Mouse (Mus musculus): Measurements from ENCODE around the gene Dlg2.

Gene Dlg2

DNA sequence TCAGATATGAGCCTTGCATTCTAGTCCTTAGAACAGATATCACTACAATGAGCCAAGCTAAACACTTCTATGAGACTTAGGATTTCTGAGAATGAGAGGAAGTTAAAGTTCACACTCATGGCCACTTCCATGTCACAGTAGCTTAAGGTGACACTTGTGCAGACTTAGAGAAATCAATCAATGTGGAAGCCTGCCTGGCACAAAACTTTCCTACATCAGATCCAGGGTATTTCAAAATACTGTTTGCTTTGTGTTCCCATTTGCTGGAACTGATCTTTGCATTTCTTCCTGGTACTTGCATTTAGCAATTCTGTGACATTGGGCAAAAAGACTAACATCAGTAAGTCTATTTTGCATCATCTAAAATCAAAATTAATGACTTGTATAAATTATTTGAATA, 1091.0 kb downstream of the Dlg2 start:
- in situ Hi-C loops (cut with MboI, MseI), result no loop called here

GRCm38 (mm10) chr7:91570969-91571368, 1094.5 kb downstream of the Dlg2 start:
- in situ Hi-C loops (cut with MboI, MseI), result no loop called here

GRCm38 (mm10) chr7:91572666-91573065, 1096.2 kb downstream of the Dlg2 start:
- in situ Hi-C loops (cut with MboI, MseI), result no loop called here

DNA sequence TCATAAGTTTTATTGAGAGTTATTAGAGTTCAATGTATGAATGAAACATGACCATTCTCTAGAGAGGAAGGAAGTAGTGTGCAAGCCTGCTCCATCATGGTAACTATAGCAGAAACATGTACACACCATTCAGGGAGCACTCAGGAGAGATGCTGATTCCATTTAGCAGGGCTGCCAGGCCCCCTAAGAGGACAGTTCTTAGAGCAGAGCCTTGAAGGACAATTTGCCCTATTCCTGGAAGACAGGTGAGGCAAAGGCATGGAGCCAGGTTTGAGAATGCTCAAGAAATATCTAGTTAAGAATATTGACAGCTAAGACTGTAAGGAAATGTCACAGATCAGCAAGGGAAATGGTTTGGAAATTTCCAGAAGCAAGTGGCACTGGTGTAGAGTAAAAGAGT, 1096.8 kb downstream of the Dlg2 start:
- in situ Hi-C loops (cut with MboI, MseI), result no loop called here

- in situ Hi-C loops (cut with MboI, MseI), result no loop called here
Observed at GRCm38 (mm10) chr7:91576216-91576615, 1099.7 kb downstream of the Dlg2 start.

DNA sequence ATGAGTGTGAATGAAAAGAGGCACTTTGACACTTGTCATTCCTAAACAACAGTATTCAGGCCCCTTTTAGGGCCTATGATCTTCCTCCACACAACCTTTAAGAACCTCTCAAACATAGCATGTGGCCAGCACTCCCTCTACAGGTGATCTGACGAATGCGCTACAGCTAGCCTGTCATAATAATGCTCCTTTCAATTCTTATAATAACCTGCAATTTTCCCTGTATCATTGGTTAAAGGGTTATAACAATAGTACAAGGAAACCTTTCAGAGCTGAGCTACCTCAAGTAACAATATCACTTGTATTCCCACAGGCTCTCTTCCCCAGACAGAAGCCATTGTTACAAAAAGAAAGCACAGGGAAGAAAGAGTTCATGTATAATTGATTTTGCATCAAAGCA, 1105.7 kb downstream of the Dlg2 start:
- in situ Hi-C loops (cut with MboI, MseI), result no loop called here

- in situ Hi-C loops (cut with MboI, MseI), result no loop called here
Observed at GRCm38 (mm10) chr7:91583566-91583965, 1107.1 kb downstream of the Dlg2 start.

GRCm38 (mm10) chr7:91591261-91592170, 1115.0 kb downstream of the Dlg2 start:
- in situ Hi-C loops (cut with MboI, MseI), result no loop called here

DNA sequence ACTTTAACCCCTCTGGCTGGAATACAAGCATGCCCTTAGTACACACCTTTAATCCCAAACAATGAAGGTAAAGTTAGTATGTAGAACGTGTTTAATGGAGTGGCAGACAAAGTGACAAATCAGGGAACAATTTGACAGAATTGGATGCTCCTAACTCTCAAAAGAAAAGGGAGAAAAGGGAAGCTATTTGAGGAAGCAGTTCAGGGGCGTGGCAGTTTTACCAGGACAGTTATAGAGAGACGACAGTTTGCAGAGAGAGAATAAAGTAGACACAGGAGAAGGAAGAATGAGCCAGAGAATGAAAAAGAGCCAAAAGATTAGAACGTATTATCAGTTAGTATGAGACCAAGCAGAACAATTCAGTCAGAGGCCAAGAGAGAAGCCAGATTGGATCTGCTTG, 1122.1 kb downstream of the Dlg2 start:
- in situ Hi-C loops (cut with MboI, MseI), result no loop called here

- in situ Hi-C loops (cut with MboI, MseI), result no loop called here
Observed at GRCm38 (mm10) chr7:91601307-91601706, 1124.8 kb downstream of the Dlg2 start.

DNA sequence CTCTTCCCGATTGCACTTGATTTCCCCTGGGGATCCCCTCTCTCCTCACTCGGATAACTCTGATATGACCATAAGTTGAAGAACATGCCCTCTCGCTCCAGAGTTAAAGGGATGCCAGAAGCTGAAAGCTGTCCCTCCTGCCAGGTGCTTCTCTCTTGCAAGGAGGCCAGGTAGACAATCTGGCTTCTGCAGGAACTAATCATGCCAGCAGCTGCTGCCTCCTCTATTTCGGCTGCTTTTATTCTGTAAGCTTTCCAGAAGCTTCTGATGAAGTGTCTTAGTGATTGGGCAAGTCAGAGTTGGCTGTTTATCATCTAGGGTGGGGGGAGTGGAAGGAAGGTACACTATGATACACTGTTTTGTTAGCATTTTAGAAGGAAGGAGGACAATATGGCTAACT, 1127.1 kb downstream of the Dlg2 start:
- in situ Hi-C loops (cut with MboI, MseI), result no loop called here

GRCm38 (mm10) chr7:91653033-91653432, 1176.6 kb downstream of the Dlg2 start:
- in situ Hi-C loops (cut with MboI, MseI), result loop anchor here (10.0 kb wide), 1 partner anchor 1632 kb away; no protein-coding TSS in a partner anchor

GRCm38 (mm10) chr7:91659498-91659897, 1183.0 kb downstream of the Dlg2 start:
- in situ Hi-C loops (cut with MboI, MseI), result loop anchor here (10.0 kb wide), 1 partner anchor 1625 kb away; no protein-coding TSS in a partner anchor

DNA sequence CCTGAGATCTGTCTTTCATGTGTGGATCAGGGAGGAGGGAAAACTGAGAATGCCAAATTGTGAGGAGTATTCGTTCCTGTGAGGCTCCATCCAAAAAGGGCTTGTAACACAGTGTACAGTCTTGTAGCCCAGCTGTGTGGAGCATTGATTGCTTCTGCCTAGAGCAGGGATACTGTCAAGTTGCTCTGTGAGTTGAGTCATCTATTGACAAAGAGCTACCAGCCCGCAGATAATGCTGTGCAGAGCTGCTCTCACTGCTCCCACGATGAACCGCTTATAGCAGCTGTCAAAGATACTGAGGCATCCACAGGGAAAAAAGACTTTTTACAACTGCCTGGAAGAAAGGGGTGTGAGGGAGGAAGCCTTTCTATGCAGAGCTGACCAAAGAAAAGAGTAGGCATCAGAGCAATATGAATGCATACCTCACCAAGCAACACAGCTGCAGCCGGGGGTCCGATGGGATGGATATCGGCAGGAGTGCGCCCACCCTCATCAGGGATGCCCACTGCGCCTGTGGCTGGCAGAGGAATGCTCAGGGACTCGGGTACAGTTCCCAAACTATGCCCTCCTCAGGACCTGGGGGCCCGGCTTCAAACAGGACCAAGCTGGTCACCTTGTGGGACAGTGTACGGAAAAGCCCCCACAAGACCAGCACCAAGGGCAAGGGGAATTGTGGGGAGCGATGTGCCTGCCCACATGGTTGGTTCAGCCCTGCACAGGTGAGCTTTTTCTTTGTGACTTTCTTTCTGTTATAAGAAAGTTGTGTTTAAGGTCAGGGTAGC, 1196.0 kb downstream of the Dlg2 start:
- in situ Hi-C loops (cut with MboI, MseI), result no loop called here

DNA sequence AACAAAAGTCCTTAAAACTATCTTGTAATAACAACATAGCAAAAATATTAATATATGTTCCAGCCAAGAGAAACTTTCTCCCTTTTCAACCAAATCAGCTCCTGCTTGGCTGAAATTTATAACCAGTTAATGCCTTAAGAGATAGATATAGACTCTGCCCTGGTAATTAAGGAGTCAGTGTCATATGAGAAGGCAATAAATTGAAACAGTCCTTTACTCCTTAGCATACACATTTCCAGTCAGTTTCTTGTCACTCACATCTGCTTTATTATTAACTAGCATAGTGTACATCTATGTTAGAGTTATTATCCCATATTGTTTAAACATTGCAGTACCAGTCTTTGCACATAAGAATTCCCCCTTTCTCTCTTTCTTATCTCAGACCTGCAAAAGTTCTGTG, 1197.9 kb downstream of the Dlg2 start:
- in situ Hi-C loops (cut with MboI, MseI), result no loop called here

GRCm38 (mm10) chr7:91677934-91678333, 1201.5 kb downstream of the Dlg2 start:
- in situ Hi-C loops (cut with MboI, MseI), result no loop called here

GRCm38 (mm10) chr7:91687930-91688329, 1211.5 kb downstream of the Dlg2 start:
- in situ Hi-C loops (cut with MboI, MseI), result no loop called here

DNA sequence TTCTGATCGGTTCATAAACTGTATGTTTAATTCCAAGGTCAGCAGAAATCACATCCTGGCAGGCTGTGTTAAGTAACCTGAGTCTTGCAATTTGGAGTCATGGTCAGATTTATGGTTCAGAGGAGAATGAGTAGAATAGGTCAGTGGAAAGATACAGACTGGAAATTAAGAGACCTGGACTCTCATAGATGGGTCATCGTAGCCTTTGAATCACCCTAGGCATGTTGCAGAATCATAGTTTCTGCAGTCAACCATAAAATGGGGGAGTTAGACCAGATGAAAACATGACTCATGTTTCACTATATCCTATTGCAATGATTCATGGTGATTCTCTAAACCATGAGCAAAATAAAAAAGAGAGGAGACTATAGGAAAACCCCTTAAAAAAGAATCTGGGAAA, 1213.4 kb downstream of the Dlg2 start:
- in situ Hi-C loops (cut with MboI, MseI), result loop anchor here (10.0 kb wide), 1 partner anchor 1305 kb away; no protein-coding TSS in a partner anchor

- in situ Hi-C loops (cut with MboI, MseI), result no loop called here
Observed at GRCm38 (mm10) chr7:91709853-91710252, 1233.4 kb downstream of the Dlg2 start.

DNA sequence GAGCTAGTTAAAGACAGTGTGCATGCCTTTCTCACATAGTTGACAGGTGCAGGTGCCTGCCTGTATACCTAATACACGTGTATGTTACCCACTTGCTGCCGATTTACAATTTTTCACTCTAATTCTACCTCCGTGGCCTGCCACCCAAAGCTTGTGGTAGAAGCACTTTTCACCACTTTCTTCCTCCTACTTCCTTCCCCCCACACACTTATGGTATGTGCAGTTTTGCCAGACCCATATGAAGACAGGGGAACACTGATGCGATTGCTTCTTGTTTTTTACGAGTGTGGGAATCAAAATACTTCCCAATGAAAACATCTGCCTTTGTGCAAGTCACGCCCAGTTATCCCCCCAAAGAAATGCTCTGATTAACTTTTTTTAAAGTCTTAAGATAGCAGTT, 1234.7 kb downstream of the Dlg2 start:
- in situ Hi-C loops (cut with MboI, MseI), result no loop called here

GRCm38 (mm10) chr7:91715776-91716175, 1239.3 kb downstream of the Dlg2 start:
- in situ Hi-C loops (cut with MboI, MseI), result no loop called here

DNA sequence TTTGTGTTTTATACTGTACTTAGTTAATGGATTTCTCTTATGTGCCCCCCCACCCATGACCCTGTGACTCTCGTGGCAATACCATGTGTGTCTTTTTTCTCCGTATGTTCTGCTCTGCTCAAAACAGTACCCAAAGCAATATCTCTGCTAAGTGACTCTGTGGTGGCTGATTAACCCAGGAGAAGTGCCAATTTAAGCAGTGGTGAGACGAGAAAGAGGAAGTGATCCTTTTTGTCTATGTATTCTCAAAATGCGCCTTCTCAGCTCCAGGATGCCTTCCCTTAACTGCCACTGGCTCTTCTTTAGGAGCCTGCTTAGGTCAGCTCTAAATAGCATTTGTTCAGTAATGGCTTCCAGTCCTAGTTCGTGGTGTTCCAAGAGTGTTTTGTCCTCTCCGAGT, 1240.2 kb downstream of the Dlg2 start:
- in situ Hi-C loops (cut with MboI, MseI), result no loop called here

GRCm38 (mm10) chr7:91720318-91720717, 1243.8 kb downstream of the Dlg2 start:
- in situ Hi-C loops (cut with MboI, MseI), result no loop called here

Data from T-helper 2 cell (primary cell).